Mouse (Mus musculus): Measurements from ENCODE around the gene Gm8068.

Gm8068 gene

GRCm38 (mm10) chr14:41701785-41702184 lies at the start of gene Gm8068:
TSS of gene Gm8068 (minus strand) at chr14:41701885.
- in situ Hi-C loops (cut with MboI, MseI), result loop anchor here (10.0 to 25.0 kb wide), 3 partner anchors 436 to 1361 kb away; no protein-coding TSS in a partner anchor

DNA sequence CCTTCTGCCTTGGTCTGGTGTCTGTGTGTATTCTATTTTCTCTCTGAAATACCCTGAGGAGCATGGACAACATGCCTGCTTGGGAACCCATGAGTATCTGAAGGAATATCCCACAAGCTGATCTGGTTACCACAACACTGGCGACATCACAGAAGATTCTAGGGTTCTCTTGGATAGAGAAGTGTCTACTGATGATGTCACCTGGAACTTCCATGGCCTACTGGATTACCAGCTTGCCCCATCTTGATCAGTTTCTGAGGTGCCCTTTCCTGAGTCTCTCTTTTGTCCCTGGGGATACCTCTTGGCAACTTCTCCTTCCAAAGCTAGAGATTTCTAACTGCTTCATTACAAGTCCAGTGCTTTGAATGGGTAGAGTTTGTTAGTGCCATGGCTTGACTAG lies 48.8 kb upstream of the Gm8068 start, which contains the start of gene Gm7929:
Gm7929 (minus strand) TSS at position 101 of the 400 bp plus-strand sequence.
- in situ Hi-C loops (cut with MboI, MseI), result loop anchor here (25.0 kb wide), 3 partner anchors 113 to 263 kb away; partner anchors contain the start of genes Gm3486, Gm3676 and Gm6401

- in situ Hi-C loops (cut with MboI, MseI), result loop anchor here (25.0 kb wide), 2 partner anchors 414 to 1339 kb away; no protein-coding TSS in a partner anchor
These were observed 21.8 kb upstream of the Gm8068 start for GRCm38 (mm10) chr14:41723437-41723836.

DNA sequence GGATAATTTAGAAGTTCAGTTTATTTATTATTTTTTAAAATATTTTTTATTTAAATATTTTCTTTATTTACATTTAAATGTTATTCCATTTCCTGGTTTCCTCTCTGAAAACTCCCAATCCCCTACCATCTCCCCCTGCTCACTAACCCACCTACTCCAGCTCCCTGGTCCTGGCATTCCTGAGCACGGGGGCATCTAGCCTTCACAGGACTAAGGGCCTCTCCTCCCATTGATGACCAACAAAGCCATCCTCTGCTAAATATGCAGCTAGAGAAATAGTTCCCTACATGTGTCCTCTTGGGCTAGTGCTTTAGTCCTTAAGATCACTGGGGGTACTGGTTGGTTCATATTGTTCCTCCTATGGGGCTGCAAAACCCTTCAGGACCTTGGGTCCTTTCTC lies 15.5 kb upstream of the Gm8068 start:
- in situ Hi-C loops (cut with MboI, MseI), result loop anchor here (5.0 to 25.0 kb wide), 3 partner anchors 290 to 1345 kb away; no protein-coding TSS in a partner anchor

- in situ Hi-C loops (cut with MboI, MseI), result loop anchor here (10.0 to 25.0 kb wide), 2 partner anchors 114 to 537 kb away; partner anchors contain the start of genes Gm47189 and Gm7929
These were observed 53.5 kb downstream of the Gm8068 start for GRCm38 (mm10) chr14:41648176-41648575.
